Mouse (Mus musculus) stomach, postnatal 0 days (tissue): ENCODE results near the gene Aven. TPM values are rescaled to one million over a fixed set of nuclear protein-coding genes. Genes with fewer than 3 reads are reported as not detected.
A peak's percentile ranks its signal among the peaks of the same experiment; 100 is the strongest.

Source experiments
- ATAC-seq: fragments of 200-750 bp; cut with Nextera tagmentation; 2 replicates; pipeline ENCODE4 v1.8.0; 2017; ENCODE audit not compliant: low FRiP score, low TSS enrichment
- DNase-seq: peaks from one replicate; pipeline ENCODE4 v3.0.0-alpha.2; 2016; ENCODE audit warnings: low spot score
- H3K27ac ChIP-seq: fragments of 300-500 bp; sonication (generic); replicated peaks from 2 replicates; pipeline ENCODE4 v1.5.1; 2014; ENCODE audit warnings: mild to moderate bottlenecking, control low read depth
- H3K27me3 ChIP-seq: fragments of 300-500 bp; sonication (generic); 2 replicates; pipeline ENCODE4 v1.6.1; 2014; ENCODE audit warnings: low read length; ENCODE audit not compliant: control insufficient read depth, insufficient read depth
- H3K36me3 ChIP-seq: fragments of 300-500 bp; sonication (generic); 2 replicates; pipeline ENCODE4 v1.6.1; 2014; ENCODE audit warnings: low read length, mixed read lengths; ENCODE audit not compliant: control insufficient read depth, insufficient read depth
- H3K4me1 ChIP-seq: fragments of 300-500 bp; sonication (generic); replicated peaks from 2 replicates; pipeline ENCODE4 v1.6.1; 2014; ENCODE audit warnings: antibody characterized with exemption; ENCODE audit not compliant: control insufficient read depth, insufficient read depth
- H3K4me2 ChIP-seq: fragments of 300-500 bp; sonication (generic); replicated peaks from 2 replicates; pipeline ENCODE4 v1.6.1; 2014; ENCODE audit warnings: low read depth, mild to moderate bottlenecking, control low read depth, moderate library complexity
- H3K4me3 ChIP-seq: fragments of 300-500 bp; sonication (generic); 2 replicates; pipeline ENCODE4 v1.5.1; 2014; ENCODE audit warnings: low read depth, low read length, control low read depth
- H3K9ac ChIP-seq: fragments of 300-500 bp; sonication (generic); 2 replicates; pipeline ENCODE4 v1.6.1; 2014; ENCODE audit warnings: mild to moderate bottlenecking, low read length, control low read depth, mixed read lengths
- H3K9me3 ChIP-seq: fragments of 300-500 bp; sonication (generic); 2 replicates; pipeline ENCODE4 v1.6.1; 2016; ENCODE audit warnings: low read length; ENCODE audit not compliant: control insufficient read depth
- CTCF ChIP-seq: IDR thresholded peaks from 2 replicates; pipeline ENCODE4 v1.5.1; 2016; ENCODE audit warnings: antibody characterized with exemption, low read depth, mild to moderate bottlenecking, moderate library complexity
- EP300 ChIP-seq: optimal IDR thresholded peaks from 2 replicates; pipeline ENCODE3; 2016; ENCODE audit warnings: antibody characterized with exemption
- WGBS: fragments of 180-500 bp; shearing (Covaris S2); extraction: QIAGEN DNeasy Blood & Tissue Kit; methylation state at CpG from one replicate; pipeline ENCODE4 v1.1.7; 2014; 5-methylcytosine and 5-hydroxymethylcytosine counted together
- polyA plus RNA-seq: library from polyadenylated mRNA; unstranded; fragments of >200 nt; fragmentation: Nextera tagmentation; extraction: Ambion mirVana; gene quantifications from 2 replicates; pipeline ENCODE4 v1.2.1, GENCODE M21; 2015

The Aven gene
- polyA plus RNA-seq, 1 experiment from 2014 or later, result 3.6 TPM

GRCm38 (mm10) chr2:112513036-112513435, 20.3 kb downstream of the Aven start:
- 94% methylated on average over 1 of the region's 1 CpGs for WGBS
- H3K4me2 ChIP-seq, result no peak overlapping the region
- no peak for TF ChIP-seq EP300
- peak; percentile 41 for TF ChIP-seq CTCF

GRCm38 (mm10) chr2:112516728-112517127, 24.0 kb downstream of the Aven start:
- Histone ChIP-seq H3K27me3 (no peaks in the 10 kb centered on the region), H3K9me3 (no peaks in the 10 kb centered on the region), H3K4me2 (no peak overlapping the region), H3K9ac (no peak overlapping the region), H3K4me3 (no peak overlapping the region), H3K4me1 (no peaks in the 10 kb centered on the region), H3K27ac (no peak overlapping the region), H3K36me3 (no peaks in the 10 kb centered on the region)
- ATAC-seq (no peak), DNase-seq (no peak)
- TF ChIP-seq EP300 (no peak), CTCF (no peak)
- 37% methylated on average over 3 of the region's 3 CpGs for WGBS

More at GRCm38 (mm10) chr2:112513036-112513435, 20.3 kb downstream of the Aven start:
- Histone ChIP-seq H3K9me3 (no peaks in the 10 kb centered on the region), H3K27ac (no peak overlapping the region), H3K36me3 (no peaks in the 10 kb centered on the region), H3K4me3 (no peak overlapping the region), H3K9ac (no peak overlapping the region), H3K4me1 (no peaks in the 10 kb centered on the region), H3K27me3 (no peaks in the 10 kb centered on the region)
- DNase-seq (no peak), ATAC-seq (no peak)

DNA sequence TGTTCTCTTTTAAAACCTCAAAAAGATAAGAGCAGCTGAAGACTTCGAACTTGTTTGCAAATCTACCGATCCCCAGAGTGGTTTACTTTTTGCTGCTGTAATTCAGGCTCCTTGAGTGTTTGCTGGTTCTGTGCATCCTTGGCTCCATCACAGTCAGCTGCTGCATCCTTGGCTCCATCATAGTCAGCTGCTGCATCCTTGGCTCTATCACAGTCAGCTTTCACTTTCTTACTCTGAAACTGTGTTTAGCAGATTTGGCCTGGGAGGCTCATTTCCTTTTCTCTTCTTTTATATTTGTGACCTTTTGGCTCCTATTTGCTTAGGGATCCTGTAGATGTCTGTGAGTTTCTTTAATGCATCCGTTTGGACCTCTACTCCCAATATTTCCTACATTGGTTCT, 24.5 kb downstream of the Aven start:
- H3K4me3 ChIP-seq, result no peak overlapping the region
- no peaks in the 10 kb centered on the region for H3K4me1 ChIP-seq
- ATAC-seq (no peak), DNase-seq (no peak)
- H3K27ac ChIP-seq, result no peak overlapping the region
- H3K27me3 ChIP-seq, result no peaks in the 10 kb centered on the region
- no peaks in the 10 kb centered on the region for H3K9me3 ChIP-seq
- 64% methylated on average over 3 of the region's 3 CpGs for WGBS
- no peak overlapping the region for H3K9ac ChIP-seq
- no peak for TF ChIP-seq EP300
- TF ChIP-seq CTCF, result no peak
- H3K4me2 ChIP-seq, result no peak overlapping the region
- H3K36me3 ChIP-seq, result no peaks in the 10 kb centered on the region

DNA sequence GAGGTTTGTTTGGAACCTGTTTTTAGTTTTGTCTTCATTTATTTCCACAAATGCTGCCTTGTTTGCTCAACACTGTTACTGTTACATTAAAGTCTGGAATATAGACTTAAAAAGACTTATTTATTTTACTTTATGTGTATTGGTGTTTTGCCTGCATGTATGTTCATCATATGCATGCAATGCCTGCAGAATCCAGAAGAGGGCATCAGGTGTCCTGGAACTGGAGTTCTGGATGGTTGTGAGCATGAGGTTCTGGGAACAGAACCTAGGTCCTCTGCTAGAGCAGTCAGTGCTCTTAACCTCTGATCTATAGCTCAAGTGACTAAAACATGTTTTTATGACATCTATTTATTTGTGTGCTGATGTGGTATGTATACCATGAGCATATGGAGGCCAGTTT, 25.8 kb downstream of the Aven start:
- Histone ChIP-seq H3K4me3 (no peak overlapping the region), H3K4me2 (no peak overlapping the region), H3K9me3 (no peaks in the 10 kb centered on the region), H3K36me3 (no peaks in the 10 kb centered on the region), H3K27me3 (no peaks in the 10 kb centered on the region), H3K4me1 (no peaks in the 10 kb centered on the region), H3K9ac (no peak overlapping the region), H3K27ac (no peak overlapping the region)
- TF ChIP-seq EP300 (no peak), CTCF (peak; percentile 37; the same call in 1 of the 2 replicates)
- no peak for ATAC-seq
- DNase-seq, result no peak

DNA sequence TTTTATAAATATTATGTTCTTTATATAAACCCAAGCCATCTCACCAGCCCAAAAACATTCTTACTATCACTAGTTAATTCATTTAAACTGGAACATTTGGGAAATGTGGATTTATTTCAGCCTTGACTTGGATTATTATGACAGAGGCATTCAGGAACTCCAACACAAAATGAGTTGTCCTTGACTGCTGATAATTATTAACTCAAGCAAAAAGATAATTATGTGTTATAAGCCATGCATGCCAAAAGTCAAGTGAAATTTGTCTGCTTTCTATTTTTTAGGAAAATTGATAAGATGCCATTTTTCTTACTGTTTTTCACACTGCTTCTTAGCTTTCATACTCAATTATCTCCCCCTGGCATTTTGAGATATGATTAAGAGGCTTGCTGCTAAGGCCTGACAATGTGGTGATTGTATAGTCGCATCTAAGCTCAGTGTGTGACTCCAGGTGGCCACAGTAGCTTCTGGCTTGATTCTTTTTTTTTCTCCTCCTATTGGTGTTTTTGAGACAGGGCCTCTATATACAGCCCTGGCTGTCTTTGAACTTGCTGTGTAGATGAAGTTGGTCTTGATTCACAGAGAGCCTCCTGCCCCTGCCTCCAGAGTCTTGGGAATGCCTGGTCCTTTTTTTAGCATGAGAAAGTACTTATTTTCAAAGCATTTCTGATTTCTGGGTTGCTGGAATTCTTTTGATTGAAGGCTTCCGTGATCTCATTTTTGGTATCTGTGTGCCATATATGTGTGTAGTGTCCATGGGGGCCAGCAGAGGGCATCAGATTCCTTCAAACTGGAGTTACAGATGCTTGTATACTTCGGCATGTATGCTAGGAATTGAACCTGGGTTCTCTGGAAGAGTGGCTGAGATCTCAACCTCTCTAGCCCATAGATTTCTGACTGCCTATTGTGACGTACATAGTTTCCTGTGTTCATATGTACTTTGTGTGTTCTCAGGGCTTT, 28.0 kb downstream of the Aven start:
- Histone ChIP-seq H3K9ac (no peak overlapping the region), H3K9me3 (no peaks in the 10 kb centered on the region), H3K36me3 (no peaks in the 10 kb centered on the region), H3K27ac (no peak overlapping the region), H3K4me3 (no peak overlapping the region), H3K4me1 (no peaks in the 10 kb centered on the region), H3K4me2 (no peak overlapping the region), H3K27me3 (no peaks in the 10 kb centered on the region)
- no peak for DNase-seq
- no peak for ATAC-seq
- 87% methylated on average over 4 of the region's 4 CpGs for WGBS
- TF ChIP-seq EP300 (no peak), CTCF (peak; percentile 48)

- no peaks in the 10 kb centered on the region for H3K4me1 ChIP-seq
- ATAC-seq, result no peak
- H3K4me2 ChIP-seq, result no peak overlapping the region
- peak; percentile 30 for TF ChIP-seq CTCF
- no peak for TF ChIP-seq EP300
- 91% methylated on average over 3 of the region's 3 CpGs for WGBS
- H3K36me3 ChIP-seq, result no peaks in the 10 kb centered on the region
- H3K27me3 ChIP-seq, result no peaks in the 10 kb centered on the region
- H3K9me3 ChIP-seq, result no peaks in the 10 kb centered on the region
- no peak overlapping the region for H3K27ac ChIP-seq
- no peak for DNase-seq
- no peak overlapping the region for H3K4me3 ChIP-seq
- H3K9ac ChIP-seq, result no peak overlapping the region
These were observed 34.2 kb downstream of the Aven start for GRCm38 (mm10) chr2:112526933-112527332.
